Mouse (Mus musculus) stomach, embryonic 14.5 days (tissue): ENCODE measurements at regions not wholly inside any gene's neighbourhood (a gene's known extent, or its start where the extent isn't known, plus 50 kb on each side); places are given as distances from the start of the nearest gene placed in this dataset.

Experiments used
- ATAC-seq: fragments of 200-750 bp; cut with Nextera tagmentation; 2 replicates; pipeline ENCODE4 v1.8.0; 2017; ENCODE audit warnings: low read depth, moderate TSS enrichment; ENCODE audit not compliant: insufficient number of reproducible peaks, insufficient read depth, low FRiP score
- H3K27ac ChIP-seq: fragments of 300-500 bp; sonication (generic); 2 replicates; pipeline ENCODE4 v1.5.1; 2014; ENCODE audit warnings: mild to moderate bottlenecking, low read length, moderate library complexity, mixed read lengths
- H3K27me3 ChIP-seq: fragments of 300-500 bp; sonication (generic); 2 replicates; pipeline ENCODE4 v1.6.1; 2014; ENCODE audit warnings: low read length, control low read depth, mixed read lengths; ENCODE audit not compliant: control insufficient read depth, insufficient read depth
- H3K36me3 ChIP-seq: fragments of 300-500 bp; sonication (generic); 2 replicates; pipeline ENCODE4 v1.6.1; 2014; ENCODE audit warnings: mild to moderate bottlenecking, control low read depth, low read length, moderate library complexity, mixed read lengths; ENCODE audit not compliant: control insufficient read depth, insufficient read depth
- H3K4me1 ChIP-seq: fragments of 300-500 bp; sonication (generic); 2 replicates; pipeline ENCODE4 v1.6.1; 2014; ENCODE audit warnings: low read length, control low read depth, mixed read lengths; ENCODE audit not compliant: control insufficient read depth, insufficient read depth
- H3K4me2 ChIP-seq: fragments of 300-500 bp; sonication (generic); replicated peaks from 2 replicates; pipeline ENCODE4 v1.6.1; 2014; ENCODE audit warnings: low read depth, low read length, control low read depth
- H3K4me3 ChIP-seq: fragments of 300-500 bp; sonication (generic); 2 replicates; pipeline ENCODE4 v1.5.1; 2014; ENCODE audit warnings: low read depth, low read length, control low read depth
- H3K9ac ChIP-seq: fragments of 300-500 bp; sonication (generic); replicated peaks from 2 replicates; pipeline ENCODE4 v1.6.1; 2014; ENCODE audit warnings: low read depth, mild to moderate bottlenecking, control low read depth, low read length, moderate library complexity, mixed read lengths
- H3K9me3 ChIP-seq: fragments of 300-500 bp; sonication (generic); 2 replicates; pipeline ENCODE4 v1.6.1; 2016; ENCODE audit warnings: low read depth, low read length, control low read depth; ENCODE audit not compliant: control insufficient read depth
- WGBS: fragments of 180-500 bp; shearing (Covaris S2); extraction: QIAGEN DNeasy Blood & Tissue Kit; methylation state at CpG from one replicate; pipeline ENCODE4 v1.1.7; 2014; 5-methylcytosine and 5-hydroxymethylcytosine counted together

GRCm38 (mm10) chr4:9124586-9125232, 885.9 kb upstream of the Car8 start:
- Histone ChIP-seq H3K27ac (no peak overlapping the region), H3K27me3 (no peaks in the 10 kb centered on the region), H3K9ac (no peak overlapping the region), H3K36me3 (no peaks in the 10 kb centered on the region), H3K4me1 (no peaks in the 10 kb centered on the region), H3K4me2 (no peak overlapping the region), H3K4me3 (no peak overlapping the region), H3K9me3 (no peaks in the 10 kb centered on the region)
- no peak for ATAC-seq
- WGBS: 93% methylated on average over 4 of the region's 4 CpGs

- H3K27ac ChIP-seq: no peak overlapping the region
- WGBS: 54% methylated on average over 5 of the region's 5 CpGs
Observed at GRCm38 (mm10) chr4:9124109-9124508, 885.3 kb upstream of the Car8 start.

GRCm38 (mm10) chr4:9123396-9124031, 884.7 kb upstream of the Car8 start:
- ATAC-seq: no peak
- no peak overlapping the region for H3K4me3 ChIP-seq
- H3K9ac ChIP-seq: no peak overlapping the region
- H3K4me1 ChIP-seq: no peaks in the 10 kb centered on the region
- H3K27me3 ChIP-seq: no peaks in the 10 kb centered on the region
- no peaks in the 10 kb centered on the region for H3K9me3 ChIP-seq
- 52% methylated on average over 9 of the region's 9 CpGs for WGBS
- H3K4me2 ChIP-seq: no peak overlapping the region
- no peaks in the 10 kb centered on the region for H3K36me3 ChIP-seq
- no peak overlapping the region for H3K27ac ChIP-seq

More at GRCm38 (mm10) chr4:9124109-9124508, 885.3 kb upstream of the Car8 start:
- Histone ChIP-seq H3K4me1 (no peaks in the 10 kb centered on the region), H3K27me3 (no peaks in the 10 kb centered on the region), H3K4me2 (no peak overlapping the region), H3K9ac (no peak overlapping the region), H3K36me3 (no peaks in the 10 kb centered on the region), H3K9me3 (no peaks in the 10 kb centered on the region), H3K4me3 (no peak overlapping the region)
- no peak for ATAC-seq

GRCm38 (mm10) chr4:9122639-9123286, 883.9 kb upstream of the Car8 start:
- 76% methylated on average over 10 of the region's 10 CpGs for WGBS
- Histone ChIP-seq H3K27me3 (no peaks in the 10 kb centered on the region), H3K9me3 (no peaks in the 10 kb centered on the region), H3K4me1 (no peaks in the 10 kb centered on the region), H3K4me2 (no peak overlapping the region), H3K36me3 (no peaks in the 10 kb centered on the region), H3K27ac (no peak overlapping the region), H3K9ac (no peak overlapping the region), H3K4me3 (no peak overlapping the region)
- no peak for ATAC-seq

GRCm38 (mm10) chr4:9116955-9117647, 878.3 kb upstream of the Car8 start:
- no peak overlapping the region for H3K4me2 ChIP-seq
- H3K4me1 ChIP-seq: peaks cover 5% of the 10 kb centered on the region
- no peak overlapping the region for H3K4me3 ChIP-seq
- ATAC-seq: no peak
- H3K9ac ChIP-seq: no peak overlapping the region
- no peak overlapping the region for H3K27ac ChIP-seq
- 30% methylated on average over 4 of the region's 4 CpGs for WGBS
- no peaks in the 10 kb centered on the region for H3K27me3 ChIP-seq
- no peaks in the 10 kb centered on the region for H3K9me3 ChIP-seq
- H3K36me3 ChIP-seq: no peaks in the 10 kb centered on the region

- no peak overlapping the region for H3K27ac ChIP-seq
- H3K9me3 ChIP-seq: no peaks in the 10 kb centered on the region
- peaks cover 5% of the 10 kb centered on the region for H3K4me1 ChIP-seq
- WGBS: 31% methylated on average over 7 of the region's 7 CpGs
- H3K4me2 ChIP-seq: no peak overlapping the region
- H3K36me3 ChIP-seq: no peaks in the 10 kb centered on the region
- no peaks in the 10 kb centered on the region for H3K27me3 ChIP-seq
- no peak overlapping the region for H3K4me3 ChIP-seq
- no peak overlapping the region for H3K9ac ChIP-seq
- 0 out of 2 replicates have a peak, but pooled peaks have one; percentile 42 for ATAC-seq
Observed at GRCm38 (mm10) chr4:9115874-9116273, 877.0 kb upstream of the Car8 start.

GRCm38 (mm10) chr4:9113982-9114381, 875.1 kb upstream of the Car8 start:
- no peak overlapping the region for H3K9ac ChIP-seq
- WGBS: 87% methylated on average over 5 of the region's 5 CpGs
- no peak overlapping the region for H3K4me3 ChIP-seq
- H3K4me2 ChIP-seq: no peak overlapping the region
- H3K27me3 ChIP-seq: no peaks in the 10 kb centered on the region
- no peak overlapping the region for H3K27ac ChIP-seq
- H3K36me3 ChIP-seq: no peaks in the 10 kb centered on the region
- ATAC-seq: no peak
- H3K4me1 ChIP-seq: peaks cover 5% of the 10 kb centered on the region
- no peaks in the 10 kb centered on the region for H3K9me3 ChIP-seq

GRCm38 (mm10) chr4:9110355-9110754, 871.5 kb upstream of the Car8 start:
- WGBS: 66% methylated on average over 7 of the region's 7 CpGs
- ATAC-seq: no peak
- no peak overlapping the region for H3K27ac ChIP-seq
- H3K4me3 ChIP-seq: no peak overlapping the region
- no peak overlapping the region for H3K4me2 ChIP-seq
- H3K4me1 ChIP-seq: no peaks in the 10 kb centered on the region
- H3K9ac ChIP-seq: no peak overlapping the region
- no peaks in the 10 kb centered on the region for H3K9me3 ChIP-seq
- H3K27me3 ChIP-seq: no peaks in the 10 kb centered on the region
- no peaks in the 10 kb centered on the region for H3K36me3 ChIP-seq
